Mouse (Mus musculus) activated CD4-positive, CD25-positive, alpha-beta regulatory T cell, adult 4 months (primary cell): Measurements from ENCODE around the gene Slc17a7. TPM values are rescaled to one million over a fixed set of nuclear protein-coding genes. Genes with fewer than 3 reads are reported as not detected.

ENCODE experiments used
- ATAC-seq: one replicate; pipeline ENCODE4 v1.8.0; 2017
- polyA plus RNA-seq, 2 experiments: library from polyadenylated mRNA; unstranded; fragments of 100-300 nt; shearing (Covaris generic); gene quantifications; one replicate each; pipeline ENCODE4 v1.2.1; 2017

The Slc17a7 gene
- polyA plus RNA-seq, 2 experiments from 2014 or later = not detected

DNA sequence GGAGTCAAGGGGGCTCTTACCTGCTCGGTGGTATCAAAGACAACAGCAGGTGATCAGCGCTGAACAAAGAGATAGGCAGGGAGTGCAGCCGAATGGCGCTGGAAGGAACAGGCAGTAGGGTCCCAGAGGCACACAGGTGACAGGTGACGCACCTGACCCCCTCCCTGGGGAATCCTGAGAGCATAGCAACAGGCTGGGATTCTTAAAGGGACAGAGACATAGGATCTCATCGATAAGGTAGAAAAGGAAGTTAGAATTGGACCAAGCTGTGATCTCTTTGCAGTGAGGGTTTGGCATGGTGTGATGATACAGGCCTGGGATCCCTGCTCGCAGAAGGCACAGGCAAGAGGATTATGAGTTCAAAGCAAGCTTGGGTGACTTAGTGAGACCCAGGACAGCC lies 15.7 kb downstream of the Slc17a7 start, which contains the start of gene Gfy:
Gene Gfy (minus strand): TSS at position 101 of the 400 bp plus-strand sequence.
- ATAC-seq = no peak

DNA sequence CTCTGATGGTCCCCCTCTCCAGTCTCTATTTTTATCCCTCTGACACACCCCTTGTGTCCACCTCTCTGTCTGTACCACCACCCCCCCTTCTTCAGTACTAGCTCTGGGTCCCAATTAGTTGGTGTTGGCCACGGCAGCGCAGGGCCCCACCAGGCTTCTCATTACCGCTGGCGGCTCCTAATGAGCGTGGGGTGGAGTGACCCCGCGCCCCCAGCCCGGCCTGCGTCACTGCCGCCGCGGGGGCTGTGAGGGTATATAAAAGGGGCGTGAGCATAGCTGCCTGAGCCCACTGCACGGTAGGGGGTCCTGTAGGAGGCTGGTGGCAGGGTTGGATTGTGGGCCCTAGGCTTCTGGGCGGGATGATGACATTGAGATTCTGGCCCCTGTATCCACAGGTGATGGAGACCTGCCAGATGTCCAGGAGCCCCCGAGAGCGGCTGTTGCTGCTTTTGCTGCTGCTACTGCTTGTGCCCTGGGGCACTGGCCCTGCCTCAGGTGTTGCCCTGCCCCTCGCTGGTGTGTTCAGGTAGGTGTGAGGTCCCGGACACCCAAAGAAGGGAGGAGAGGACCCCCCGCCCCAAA lies 17.2 kb downstream of the Slc17a7 start, which contains the start of gene Pth2:
Gene Pth2 (plus strand): TSS at position 100 of the 582 bp plus-strand sequence.
- ATAC-seq = no peak

DNA sequence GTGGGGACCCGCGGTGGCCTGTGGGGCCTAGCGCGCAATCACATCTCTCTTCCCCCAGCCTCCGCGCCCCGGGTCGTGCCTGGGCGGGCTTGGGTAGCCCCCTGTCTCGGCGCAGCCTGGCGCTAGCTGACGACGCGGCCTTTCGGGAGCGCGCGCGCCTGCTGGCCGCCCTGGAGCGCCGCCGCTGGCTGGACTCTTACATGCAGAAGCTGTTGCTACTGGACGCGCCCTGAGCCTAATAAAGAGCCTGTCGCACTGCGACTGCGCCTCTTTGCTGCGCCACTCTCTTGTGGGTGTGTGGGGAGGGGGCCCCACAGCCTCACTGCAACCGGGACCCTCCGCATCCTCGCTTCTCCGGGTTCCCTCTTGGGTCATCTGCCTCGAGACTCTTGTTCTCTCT lies 17.8 kb downstream of the Slc17a7 start:
- no peak for ATAC-seq

DNA sequence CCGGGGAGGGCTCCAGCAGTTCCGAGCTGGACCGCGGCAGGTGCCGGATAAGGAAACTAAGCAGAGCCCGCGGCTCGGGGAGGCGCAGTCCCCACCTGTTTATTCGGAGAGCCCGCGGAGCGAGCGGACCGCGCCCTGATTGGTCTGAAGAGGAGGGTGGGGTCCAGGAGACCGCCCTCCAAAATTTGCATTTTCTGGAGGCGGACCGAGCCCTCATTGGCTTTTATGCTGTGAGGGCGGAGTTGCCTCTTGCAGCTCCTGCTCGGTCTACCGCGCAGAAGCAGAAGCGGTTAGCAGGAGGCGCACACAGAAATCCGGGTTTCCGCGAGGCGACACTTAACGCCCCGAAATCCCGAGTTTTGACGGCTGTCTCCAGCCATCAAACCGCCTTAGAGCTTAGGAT lies 18.5 kb downstream of the Slc17a7 start:
- ATAC-seq = peak; percentile 87

DNA sequence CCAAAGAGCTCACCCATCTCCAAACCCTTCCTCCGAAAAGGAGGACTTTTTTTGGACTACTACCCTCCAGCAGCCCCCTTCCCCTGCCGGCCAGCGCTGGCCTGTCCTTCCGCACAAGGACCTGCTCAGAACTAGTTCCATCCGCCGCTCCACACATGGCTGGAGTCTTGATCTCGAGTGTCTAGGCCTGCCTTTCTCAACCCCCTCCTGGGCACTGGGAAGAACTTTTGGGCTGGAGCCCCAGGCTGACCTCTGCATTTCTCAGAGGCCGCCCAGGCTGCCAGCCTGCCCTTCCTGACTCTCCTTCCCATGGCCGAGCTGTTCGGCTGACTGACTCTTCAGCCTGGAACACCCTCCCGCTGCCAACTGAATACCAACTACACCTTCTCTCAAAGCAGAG lies 18.9 kb downstream of the Slc17a7 start:
- ATAC-seq = no peak

DNA sequence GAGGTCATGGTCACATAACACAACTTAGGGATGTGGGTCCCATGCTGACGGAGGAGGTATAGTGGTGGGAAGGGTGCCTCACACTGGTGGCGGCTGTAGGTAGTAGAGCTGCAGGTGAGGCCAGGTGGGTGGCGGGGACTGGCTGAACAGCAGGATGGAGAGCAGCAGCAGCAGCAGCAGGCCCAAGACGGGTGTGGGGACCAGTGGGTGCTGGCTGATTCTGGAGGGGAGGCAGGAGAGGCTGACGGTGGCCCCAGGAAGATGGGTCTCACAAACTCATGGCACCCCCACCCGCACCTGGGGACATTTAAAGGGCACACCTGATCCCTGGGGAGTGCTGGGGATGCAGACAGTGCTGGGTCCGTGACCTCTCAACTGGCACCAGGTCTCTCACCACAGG lies 19.9 kb downstream of the Slc17a7 start:
- no peak for ATAC-seq

DNA sequence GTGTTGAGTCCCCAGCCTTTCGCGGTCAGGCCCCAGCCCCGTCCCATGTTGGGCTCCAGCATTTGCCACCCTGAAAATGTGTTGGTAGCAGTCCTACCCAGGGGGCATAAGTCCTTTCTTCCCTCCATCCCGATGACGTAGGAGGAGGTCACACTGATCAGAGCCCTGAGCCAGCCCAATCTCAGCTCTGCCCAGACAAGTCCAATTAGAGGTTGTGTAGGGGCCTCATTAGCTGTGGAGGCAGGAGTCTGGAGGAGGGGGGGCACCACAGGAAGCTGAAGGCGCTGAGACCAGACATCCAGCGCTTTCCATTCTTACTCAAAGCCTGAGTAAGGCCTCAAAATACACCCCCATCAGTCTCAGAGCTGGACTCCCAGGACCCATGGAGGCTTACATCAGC lies 22.2 kb downstream of the Slc17a7 start:
- no peak for ATAC-seq

DNA sequence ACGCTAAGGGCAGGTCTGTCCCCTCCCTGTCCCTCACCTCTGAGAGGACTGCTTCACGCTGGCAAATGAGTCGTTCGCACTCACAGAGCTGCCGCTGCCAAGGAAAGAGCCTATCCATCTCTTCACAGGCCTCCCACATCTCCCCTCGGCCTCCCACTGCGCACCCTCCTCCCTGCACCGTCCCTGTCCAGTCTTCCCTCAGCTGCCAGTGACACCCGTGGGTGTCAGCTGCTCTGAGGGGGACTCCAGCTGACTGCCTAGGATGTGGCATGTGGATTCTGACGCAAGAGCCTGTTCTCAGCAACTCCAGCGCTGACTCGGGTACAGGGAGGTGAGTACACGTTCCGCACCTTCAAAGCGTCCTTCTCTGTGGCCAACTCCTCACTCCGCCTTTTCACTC lies 25.9 kb downstream of the Slc17a7 start:
- ATAC-seq = no peak

DNA sequence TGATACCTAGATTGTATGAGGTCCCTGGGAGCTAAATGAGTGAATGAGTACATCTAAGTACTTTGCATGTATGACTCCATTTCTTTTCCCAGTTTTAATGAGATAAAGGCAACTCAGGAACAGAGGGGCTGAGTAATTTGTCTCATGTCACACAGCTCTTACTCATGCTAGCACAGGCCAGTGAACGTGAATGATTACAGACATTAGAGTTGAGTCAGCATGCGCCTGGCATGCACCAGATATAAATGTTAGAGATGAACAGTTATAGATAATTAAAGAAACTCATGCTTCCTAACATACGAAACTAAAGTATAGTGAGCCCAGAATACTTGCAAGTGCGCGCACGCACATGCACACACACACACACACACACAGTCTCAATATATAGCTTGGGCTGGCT lies 26.4 kb downstream of the Slc17a7 start:
- ATAC-seq = no peak

DNA sequence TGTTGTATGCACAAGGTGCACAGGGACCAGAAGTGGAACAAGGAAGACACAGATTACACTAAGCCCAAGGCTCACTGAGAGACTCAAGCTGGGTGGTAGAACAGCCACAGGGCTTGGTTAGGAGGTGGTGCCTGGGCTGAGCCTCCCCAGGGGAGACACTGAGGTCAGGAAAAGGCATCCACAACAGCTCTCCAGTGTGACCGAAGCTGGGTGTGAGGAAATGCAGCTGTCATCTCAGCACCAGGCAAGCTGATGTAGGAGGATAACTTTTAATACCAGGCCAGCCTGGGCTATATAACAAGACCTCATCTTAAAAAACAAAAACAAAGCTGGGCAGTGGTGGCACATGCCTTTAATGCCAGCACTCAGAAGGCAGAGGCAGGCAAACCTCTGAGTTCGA lies 27.4 kb downstream of the Slc17a7 start:
- ATAC-seq = no peak

DNA sequence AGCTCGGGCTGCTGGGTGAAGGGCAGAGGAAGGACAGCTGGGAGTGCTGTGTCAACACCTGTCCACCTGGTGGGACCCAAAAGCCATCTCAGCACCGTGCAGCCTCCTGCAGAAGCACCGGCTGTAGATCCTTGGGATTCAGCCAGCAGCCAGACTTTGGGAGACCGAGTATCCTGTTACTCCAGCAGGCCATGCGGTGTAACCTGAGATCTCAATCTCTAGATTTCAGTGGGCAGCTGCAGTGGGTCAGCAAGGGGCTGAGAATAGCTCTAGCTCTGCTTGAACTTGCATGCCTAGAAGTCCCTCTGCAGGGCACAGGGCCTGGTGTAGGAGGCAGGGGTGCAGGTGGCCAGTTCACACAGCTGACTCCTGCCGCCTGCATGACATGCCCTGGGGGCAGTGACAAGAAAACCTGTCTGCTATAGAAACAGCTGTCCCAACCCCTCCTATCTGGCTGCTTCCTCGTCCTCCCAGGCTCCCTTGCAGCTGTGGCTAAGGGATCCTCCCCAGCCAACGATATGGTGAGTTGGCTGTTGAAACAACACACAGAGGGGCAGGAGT lies 28.1 kb downstream of the Slc17a7 start:
- no peak for ATAC-seq

DNA sequence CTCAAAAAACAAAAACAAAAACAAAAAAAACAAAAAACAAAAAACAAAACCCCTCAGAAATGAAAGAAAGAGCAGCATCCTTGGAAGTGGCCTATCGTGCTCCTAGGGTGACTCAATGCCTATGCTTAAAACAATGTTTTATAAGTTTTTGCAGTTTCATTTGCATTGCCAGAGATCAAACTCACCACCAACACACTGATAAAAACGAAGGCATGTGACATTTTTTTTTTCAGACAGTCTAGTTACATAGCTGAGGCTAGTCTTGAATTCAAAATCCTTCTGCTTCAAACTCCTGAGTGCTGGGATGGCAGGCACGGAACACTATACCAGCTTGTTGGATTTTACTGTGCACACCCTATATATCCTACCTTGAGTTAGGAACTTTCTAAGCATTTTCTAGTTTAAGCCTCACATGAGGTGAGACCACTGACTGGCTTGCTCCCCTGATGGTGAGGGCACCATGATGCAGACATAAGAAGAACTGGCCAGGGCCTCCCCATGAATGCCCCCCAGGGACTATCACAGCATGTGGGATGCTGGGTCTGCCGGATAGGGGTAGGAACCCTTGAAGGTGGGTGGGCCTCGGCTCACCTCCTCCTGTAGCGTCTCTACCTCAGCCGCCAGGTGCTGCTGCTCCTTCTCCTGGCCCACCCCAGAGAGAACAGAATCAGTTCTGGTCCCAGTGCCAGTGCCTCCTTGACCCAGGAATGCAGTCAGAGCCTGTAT lies 29.0 kb downstream of the Slc17a7 start:
- ATAC-seq = no peak

DNA sequence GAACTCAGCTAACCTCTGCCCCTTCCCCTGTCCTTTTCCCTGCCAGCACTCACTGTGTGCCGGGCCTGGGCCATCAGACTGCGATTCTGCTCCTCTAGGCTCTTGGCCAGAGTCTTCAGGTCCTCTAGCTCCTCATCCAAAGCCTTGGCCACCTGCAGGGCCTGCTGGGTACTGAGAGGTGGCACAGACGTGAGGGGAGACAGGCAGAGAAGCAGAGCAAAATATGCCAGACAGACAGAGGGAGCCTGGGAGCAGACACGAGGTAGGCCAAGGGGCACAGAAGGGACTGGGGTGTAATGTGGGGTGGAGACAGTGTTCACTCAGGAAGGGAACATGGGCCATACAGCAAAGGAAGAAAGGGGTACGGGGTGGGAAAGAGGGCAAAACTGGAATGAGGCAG lies 29.7 kb downstream of the Slc17a7 start:
- ATAC-seq = no peak

DNA sequence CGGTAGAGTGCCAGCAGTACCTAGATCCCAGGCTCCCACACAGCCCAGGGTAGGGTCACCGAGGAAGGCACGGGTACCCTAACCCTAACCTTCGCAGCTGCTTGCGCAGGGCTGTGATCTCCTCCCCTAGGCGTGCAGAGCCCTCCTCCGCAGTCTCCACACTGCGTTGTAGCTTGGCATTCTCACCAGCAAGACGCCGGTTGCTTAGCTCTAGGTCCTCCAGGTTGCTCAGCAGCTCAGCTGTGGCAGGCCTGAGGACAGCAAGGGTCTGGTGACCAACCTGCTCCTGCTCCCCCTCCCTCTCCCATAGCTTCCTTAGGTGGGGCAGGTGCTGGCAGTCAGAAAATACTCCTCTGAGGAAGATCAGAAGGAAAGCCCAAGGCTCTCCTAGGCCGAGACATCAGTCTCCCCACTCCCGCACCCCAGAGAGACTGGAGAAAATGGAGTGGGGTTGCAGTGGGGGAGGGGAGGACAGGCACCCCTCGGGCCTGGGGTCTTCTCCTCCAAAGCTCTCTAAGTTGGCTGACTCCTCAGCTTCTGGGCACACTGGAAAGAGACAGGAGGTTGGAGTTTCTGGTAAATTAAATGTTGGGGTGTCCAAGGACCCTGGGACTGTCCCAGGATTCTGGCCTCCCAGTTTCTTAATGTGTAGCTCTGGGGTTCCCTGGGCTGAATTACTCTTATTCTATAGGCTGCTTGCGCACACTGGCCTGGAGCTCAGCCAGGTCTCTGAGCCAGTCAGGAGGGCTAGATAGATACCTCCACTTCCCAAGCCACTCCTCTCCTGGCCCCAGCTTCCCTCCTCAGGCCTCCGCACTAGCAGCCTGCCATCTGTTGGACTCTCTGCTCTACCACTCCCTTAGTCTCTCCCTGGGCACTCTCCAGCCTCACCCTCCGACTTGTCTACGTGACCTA lies 30.4 kb downstream of the Slc17a7 start:
- no peak for ATAC-seq

DNA sequence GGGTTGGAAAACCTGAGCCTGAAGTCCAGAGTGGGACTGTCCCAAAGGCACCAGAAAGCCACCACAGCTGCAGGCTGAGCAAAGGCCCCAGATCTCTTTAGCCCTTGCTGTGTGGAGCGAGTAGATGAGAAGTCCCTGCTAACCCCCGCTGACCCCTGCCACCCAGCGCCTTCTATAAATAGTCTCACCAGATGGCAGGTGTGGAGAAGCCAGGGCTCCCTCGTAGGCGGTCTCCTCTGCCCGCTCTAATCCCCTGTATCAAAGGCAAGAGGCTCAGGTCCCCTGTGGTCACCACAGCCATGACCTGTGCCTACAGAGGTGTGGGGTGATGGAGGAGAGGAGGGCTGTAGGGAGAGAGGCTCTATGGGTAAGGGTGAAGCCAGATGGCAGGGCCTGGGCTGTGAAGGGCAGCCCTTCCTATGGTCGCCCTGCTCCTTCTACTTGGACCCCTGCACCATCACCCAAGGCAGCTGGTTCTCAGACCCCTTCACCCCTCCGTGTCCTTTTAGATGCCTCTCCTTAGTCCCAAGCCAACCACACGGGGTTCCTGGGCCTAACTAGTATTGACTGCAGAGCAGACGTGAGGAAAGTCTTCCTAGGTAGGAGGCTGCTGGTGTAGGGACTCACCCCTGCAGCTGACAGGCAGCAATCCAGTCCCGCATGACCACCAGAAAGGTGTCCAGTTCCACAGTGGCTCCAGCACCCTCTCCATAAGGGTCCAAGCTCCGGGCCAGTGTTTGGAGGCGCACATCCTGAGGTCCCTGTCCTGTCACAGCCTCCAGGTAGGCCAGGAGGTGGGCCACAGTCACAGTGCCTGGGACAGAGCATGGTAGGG lies 31.8 kb downstream of the Slc17a7 start:
- no peak for ATAC-seq

DNA sequence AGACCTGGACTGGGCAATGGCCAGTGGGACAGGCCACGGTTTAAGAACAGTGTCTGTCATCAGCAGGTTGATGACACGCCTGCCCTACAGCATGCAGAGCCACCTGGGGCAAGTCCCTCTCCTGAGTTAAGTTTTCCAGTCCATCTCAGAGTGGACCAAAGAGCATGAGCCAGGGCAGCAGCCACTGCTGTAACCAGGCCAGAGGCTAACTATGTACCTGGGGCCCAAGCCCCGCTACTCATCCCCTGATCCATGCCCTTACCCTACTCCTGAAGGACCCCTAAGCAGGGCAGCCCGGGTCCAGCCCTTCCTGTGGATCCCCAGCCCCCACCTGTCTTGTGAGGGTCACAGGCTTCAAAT lies 32.4 kb downstream of the Slc17a7 start:
- ATAC-seq = no peak

DNA sequence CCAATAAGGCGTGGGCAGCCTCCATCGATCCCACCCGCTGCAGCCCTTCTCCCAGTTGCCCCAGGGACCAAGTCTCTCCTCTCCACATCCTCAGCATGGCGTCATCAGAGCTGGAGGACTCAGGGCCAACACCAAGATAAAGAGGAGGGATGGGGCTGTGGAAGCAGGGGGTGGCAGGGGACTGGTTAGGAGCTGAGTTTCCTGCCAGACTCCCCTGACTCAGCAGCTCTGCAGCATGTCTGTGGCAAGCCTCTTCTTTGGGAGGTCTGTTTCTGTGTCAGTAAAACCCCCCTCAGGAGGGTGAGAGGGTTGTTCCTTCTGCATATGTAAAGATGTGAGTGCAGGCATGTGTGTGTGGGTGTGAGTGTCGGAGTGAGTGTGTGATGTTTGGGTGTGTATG lies 33.2 kb downstream of the Slc17a7 start:
- ATAC-seq = no peak

DNA sequence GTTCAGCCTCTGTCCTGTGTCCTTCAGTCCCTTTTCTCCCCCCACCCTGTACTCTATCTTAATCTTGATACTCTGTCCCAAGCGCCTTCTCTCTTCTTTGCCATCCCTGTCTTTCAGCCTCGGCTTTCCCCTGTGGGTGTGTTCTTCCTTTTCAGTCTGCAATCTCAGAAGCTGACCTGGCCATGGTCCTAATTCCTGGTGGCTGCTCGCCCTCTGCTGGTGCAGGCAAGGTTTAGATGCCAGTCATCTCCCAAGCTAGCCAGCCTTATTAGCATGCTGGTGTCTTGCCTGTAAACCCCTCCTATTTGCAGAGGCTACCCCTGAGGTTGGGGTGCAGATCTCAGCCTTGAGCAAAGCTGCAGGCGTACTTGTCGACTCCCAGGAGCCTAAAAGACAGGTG lies 34.7 kb downstream of the Slc17a7 start:
- no peak for ATAC-seq

DNA sequence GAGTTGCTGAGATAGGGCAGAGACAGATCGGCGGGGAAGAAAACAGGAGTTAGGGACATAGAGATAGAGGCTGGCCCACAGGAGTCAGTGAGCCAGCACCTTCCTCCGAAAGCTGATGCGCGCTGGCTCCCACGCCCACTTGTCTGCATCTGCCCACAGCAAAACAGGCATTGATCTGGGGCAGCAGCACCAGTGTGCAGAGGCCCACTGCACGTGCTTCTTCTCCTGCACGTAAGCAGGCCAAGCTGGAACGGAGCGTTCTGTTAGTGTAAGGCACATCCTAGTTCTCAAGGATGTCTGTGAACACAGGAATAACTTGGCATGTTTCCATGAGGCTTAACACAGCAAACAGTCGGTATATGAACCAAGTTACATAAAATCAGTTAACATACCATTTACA lies 35.2 kb downstream of the Slc17a7 start:
- ATAC-seq = no peak

DNA sequence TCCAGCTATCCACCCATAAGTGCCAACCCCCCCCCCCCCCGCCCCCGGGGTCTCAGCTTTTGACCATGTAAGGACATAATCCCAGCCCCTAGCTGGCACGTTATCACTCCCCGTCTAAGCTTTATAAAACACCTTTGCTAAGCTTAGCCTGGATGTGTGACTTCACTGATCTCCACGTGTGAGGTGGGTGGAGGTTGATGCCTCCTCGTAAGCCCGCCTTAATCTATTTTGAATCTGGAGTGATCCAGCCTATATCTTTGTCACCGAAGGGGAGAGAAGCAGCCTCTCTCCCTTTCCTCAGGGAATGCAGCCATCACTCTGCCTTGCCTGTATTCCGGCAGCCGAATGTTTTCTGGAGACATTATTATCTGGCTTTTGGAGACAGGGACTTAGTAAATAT lies 38.9 kb downstream of the Slc17a7 start:
- no peak for ATAC-seq

DNA sequence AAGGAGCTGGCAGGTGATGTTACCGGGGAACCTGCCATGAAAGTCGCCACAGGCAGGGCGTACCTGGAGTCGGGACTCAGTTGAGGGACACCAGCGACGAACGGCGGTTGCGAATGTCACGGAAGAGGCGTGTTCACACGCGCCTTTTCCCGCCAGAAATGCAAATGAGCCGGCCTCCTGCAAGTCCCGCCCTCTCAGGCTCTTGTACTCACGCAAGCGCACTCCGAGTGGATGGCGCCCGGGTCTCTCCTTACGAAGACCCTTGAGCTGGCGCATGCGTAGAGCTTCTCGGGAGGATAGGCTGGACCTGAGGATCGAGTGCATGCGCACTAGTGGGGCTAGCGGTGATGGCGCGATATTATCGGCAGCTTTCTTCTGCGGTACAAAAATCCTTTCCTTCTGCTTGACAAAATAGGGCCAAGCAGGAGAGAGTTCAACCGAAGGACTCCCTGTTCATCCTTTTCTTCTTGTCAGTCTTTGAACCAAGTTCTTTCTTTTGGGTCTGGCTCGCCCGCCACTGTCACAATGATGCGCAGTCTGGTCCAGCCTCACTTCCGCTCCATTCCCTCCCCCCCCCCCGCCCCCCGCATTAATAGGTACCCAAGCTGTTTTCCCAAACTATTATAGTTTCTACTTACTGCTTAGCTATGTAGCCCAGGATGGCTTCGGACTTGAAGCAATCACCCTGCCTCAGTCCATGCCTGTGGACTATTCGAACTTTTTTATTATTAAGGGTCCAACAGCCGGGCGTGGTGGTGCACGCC lies 40.8 kb downstream of the Slc17a7 start, which contains the start of gene Ccdc155:
Gene Ccdc155 (minus strand): TSS at position 513 of the 764 bp plus-strand sequence.
- ATAC-seq = peak; percentile 92
